ENCODE assay signal across 19 mouse cellular contexts in the genomic region with DNA sequence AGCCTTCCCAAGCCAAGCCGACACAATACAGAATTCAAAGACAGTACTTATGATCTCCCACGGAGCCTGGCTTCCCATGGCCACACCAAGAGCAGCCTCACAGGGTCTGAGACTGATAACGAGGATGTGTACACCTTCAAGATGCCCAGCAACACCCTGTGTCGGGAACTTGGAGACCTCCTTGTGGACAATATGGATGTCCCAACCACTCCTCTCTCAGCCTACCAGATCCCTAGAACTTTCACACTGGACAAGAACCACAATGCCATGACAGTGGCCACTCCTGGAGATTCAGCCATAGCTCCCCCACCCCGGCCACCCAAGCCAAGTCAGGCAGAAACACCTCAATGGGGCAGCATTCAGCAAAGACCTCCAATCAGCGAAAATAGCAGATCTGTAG.
"Had no signal": no experiment of that assay in that cellular context is flagged by ENCODE, and none has a peak within 500 bp of the region (broad histone marks: within the 10 kb centered on the region; RNA-seq: fewer than 3 reads in every experiment).

No protein-coding gene starts in this region.

- H3K27ac ChIP-seq: liver, embryonic 15.5 days; lung, embryonic 15.5 days; macrophage; midbrain, embryonic 13.5 days; midbrain, embryonic 15.5 days; neural tube, embryonic 12.5 days; stomach, embryonic 15.5 days; stomach, postnatal 0 days had no signal

- H3K27me3 ChIP-seq: liver, embryonic 15.5 days; lung, embryonic 15.5 days; megakaryocyte, embryonic 14.5 days; midbrain, embryonic 13.5 days; midbrain, embryonic 15.5 days; neural tube, embryonic 12.5 days; stomach, embryonic 15.5 days had no signal

- H3K4me3 ChIP-seq: liver, embryonic 15.5 days; lung, embryonic 15.5 days; megakaryocyte, embryonic 14.5 days; midbrain, embryonic 13.5 days; midbrain, embryonic 15.5 days; neural tube, embryonic 12.5 days; stomach, embryonic 15.5 days had no signal

- ATAC-seq: liver, postnatal 0 days; lung, postnatal 0 days; midbrain, embryonic 13.5 days; midbrain, embryonic 15.5 days had no signal

- DNase-seq: liver, postnatal 0 days; lung, adult 2 months; lung, postnatal 14 days; lung, postnatal 36 days; right cerebral cortex, postnatal 14 days; thymus, adult 2 months; thymus, postnatal 25 days; thymus, postnatal 4 days had no signal

- H3K4me2 ChIP-seq: liver, embryonic 15.5 days; lung, embryonic 15.5 days; midbrain, embryonic 11.5 days; midbrain, embryonic 13.5 days; midbrain, embryonic 15.5 days; neural tube, embryonic 12.5 days; stomach, embryonic 15.5 days had no signal

- H3K9me3 ChIP-seq: liver, embryonic 15.5 days; lung, embryonic 15.5 days; megakaryocyte, embryonic 14.5 days; midbrain, embryonic 13.5 days; midbrain, embryonic 15.5 days; neural tube, embryonic 12.5 days; stomach, embryonic 15.5 days had no signal

- H3K4me1 ChIP-seq: liver, embryonic 15.5 days; lung, embryonic 15.5 days; midbrain, embryonic 13.5 days; midbrain, embryonic 15.5 days; neural tube, embryonic 12.5 days; stomach, embryonic 15.5 days had no signal

- H3K9ac ChIP-seq: liver, embryonic 15.5 days; liver, postnatal 0 days; lung, embryonic 15.5 days; midbrain, embryonic 13.5 days; midbrain, embryonic 15.5 days; neural tube, embryonic 12.5 days; stomach, embryonic 15.5 days had no signal
